Mouse (Mus musculus): ENCODE measurements around the gene Gm3285. TPM values are rescaled to one million over a fixed set of nuclear protein-coding genes. Genes with fewer than 3 reads are reported as not detected.

Gm3285 gene
- polyA plus RNA-seq, 1 experiment from 2014 or later, result not detected

- Histone ChIP-seq H3K27ac (0 out of 2 replicates have a peak within 1 kb of the TSS, but pooled peaks have one; percentile 13), H3K36me3 (replicated peaks) (no peaks in the 10 kb centered on the region), H3K9ac (peak within 1 kb of the TSS; percentile 65), H3K4me1 (peaks cover 15% of the 10 kb centered on the region), H3K4me3 (replicated peaks) (peak within 1 kb of the TSS; percentile 61), H3K27me3 (peaks cover 16% of the 10 kb centered on the region; the same call in 1 of the 2 replicates), H3K4me2 (peak within 1 kb of the TSS; percentile 90), H3K9me3 (0 out of 2 replicates have a peak, but pooled peaks cover 4% of the 10 kb centered on the region)
- 0% methylated on average over 44 of the region's 46 CpGs for WGBS
- ATAC-seq (ENCODE audit: low FRiP score), result peak; percentile 82
Measured at GRCm38 (mm10) chr10:77902211-77902893, 40.6 kb downstream of the Gm3285 start, which contains the start of gene Lrrc3. TSS of gene Lrrc3 (minus strand) at chr10:77902536.

- Histone ChIP-seq H3K4me1 (peaks cover 15% of the 10 kb centered on the region), H3K27ac (no peak overlapping the region), H3K36me3 (replicated peaks) (no peaks in the 10 kb centered on the region), H3K9me3 (0 out of 2 replicates have a peak, but pooled peaks cover 4% of the 10 kb centered on the region), H3K9ac (peak overlapping the region; percentile 65), H3K4me2 (peak overlapping the region; percentile 90), H3K27me3 (peaks cover 16% of the 10 kb centered on the region; the same call in 1 of the 2 replicates), H3K4me3 (replicated peaks) (peak overlapping the region; percentile 61)
- WGBS, result 8% methylated on average over 32 of the region's 35 CpGs
- peak; percentile 87 for ATAC-seq (ENCODE audit: low FRiP score)
Measured at GRCm38 (mm10) chr10:77902894-77903715, 41.3 kb downstream of the Gm3285 start.

Other genes starting within 250 kb of the Gm3285 start
- 87.0 and 92.7 TPM in 2 replicates for gene Ube2g2, start 239.7 kb upstream of the Gm3285 start, polyA plus RNA-seq (2016; fragmentation: Nextera tagmentation; extraction: Ambion mirVana)
- 0.46 and 0.92 TPM in 2 replicates for gene Tspear, start 175.4 kb upstream of the Gm3285 start, polyA plus RNA-seq (2016; fragmentation: Nextera tagmentation; extraction: Ambion mirVana)
- gene Gm19402, start 171.2 kb upstream of the Gm3285 start, polyA plus RNA-seq (2016; fragmentation: Nextera tagmentation; extraction: Ambion mirVana), result not detected in 2 replicates
- gene Gm9508, start 164.7 kb upstream of the Gm3285 start, polyA plus RNA-seq (2016; fragmentation: Nextera tagmentation; extraction: Ambion mirVana), result not detected in 2 replicates
- not detected in 2 replicates for gene Gm10272, start 155.3 kb upstream of the Gm3285 start, polyA plus RNA-seq (2016; fragmentation: Nextera tagmentation; extraction: Ambion mirVana)
- not detected in 2 replicates for gene Gm10024, start 150.5 kb upstream of the Gm3285 start, polyA plus RNA-seq (2016; fragmentation: Nextera tagmentation; extraction: Ambion mirVana)
- gene Gm10142, start 146.2 kb upstream of the Gm3285 start, polyA plus RNA-seq (2016; fragmentation: Nextera tagmentation; extraction: Ambion mirVana), result not detected in 2 replicates
- not detected in 2 replicates for gene Krtap12-1, start 141.4 kb upstream of the Gm3285 start, polyA plus RNA-seq (2016; fragmentation: Nextera tagmentation; extraction: Ambion mirVana)
- gene Gm10100, start 135.5 kb upstream of the Gm3285 start, polyA plus RNA-seq (2016; fragmentation: Nextera tagmentation; extraction: Ambion mirVana), result not detected in 2 replicates
- gene Gm18596, start 119.3 kb upstream of the Gm3285 start, polyA plus RNA-seq (2016; fragmentation: Nextera tagmentation; extraction: Ambion mirVana), result not detected in 2 replicates
- gene Gm9736, start 110.6 kb upstream of the Gm3285 start, polyA plus RNA-seq (2016; fragmentation: Nextera tagmentation; extraction: Ambion mirVana), result not detected in 2 replicates
- not detected in 2 replicates for gene Gm3233, start 102.3 kb upstream of the Gm3285 start, polyA plus RNA-seq (2016; fragmentation: Nextera tagmentation; extraction: Ambion mirVana)
- gene Gm3238, start 90.7 kb upstream of the Gm3285 start, polyA plus RNA-seq (2016; fragmentation: Nextera tagmentation; extraction: Ambion mirVana), result not detected in 2 replicates
- gene Gm7138, start 85.0 kb upstream of the Gm3285 start, polyA plus RNA-seq (2016; fragmentation: Nextera tagmentation; extraction: Ambion mirVana), result not detected in 2 replicates
- gene Gm3250, start 79.4 kb upstream of the Gm3285 start, polyA plus RNA-seq (2016; fragmentation: Nextera tagmentation; extraction: Ambion mirVana), result not detected in 2 replicates
- not detected in 2 replicates for gene Gm7137, start 73.8 kb upstream of the Gm3285 start, polyA plus RNA-seq (2016; fragmentation: Nextera tagmentation; extraction: Ambion mirVana)
- gene Gm9639, start 66.9 kb upstream of the Gm3285 start, polyA plus RNA-seq (2016; fragmentation: Nextera tagmentation; extraction: Ambion mirVana), result not detected in 2 replicates
- gene Gm19668, start 62.8 kb upstream of the Gm3285 start, polyA plus RNA-seq (2016; fragmentation: Nextera tagmentation; extraction: Ambion mirVana), result not detected in 2 replicates
- not detected in 2 replicates for gene Gm9507, start 50.1 kb upstream of the Gm3285 start, polyA plus RNA-seq (2016; fragmentation: Nextera tagmentation; extraction: Ambion mirVana)
- not detected in 2 replicates for gene Gm2696, start 47.3 kb upstream of the Gm3285 start, polyA plus RNA-seq (2016; fragmentation: Nextera tagmentation; extraction: Ambion mirVana)
- gene Krtap10-4, start 34.9 kb upstream of the Gm3285 start, polyA plus RNA-seq (2016; fragmentation: Nextera tagmentation; extraction: Ambion mirVana), result not detected in 2 replicates
- gene Krtap10-10, start 26.0 kb upstream of the Gm3285 start, polyA plus RNA-seq (2016; fragmentation: Nextera tagmentation; extraction: Ambion mirVana), result not detected in 2 replicates
- not detected in 2 replicates for gene Gm36176, start 15.2 kb upstream of the Gm3285 start, polyA plus RNA-seq (2016; fragmentation: Nextera tagmentation; extraction: Ambion mirVana)
- not detected in 2 replicates for gene Gm10318, start 9.1 kb upstream of the Gm3285 start, polyA plus RNA-seq (2016; fragmentation: Nextera tagmentation; extraction: Ambion mirVana)
- gene Lrrc3, start 40.6 kb downstream of the Gm3285 start, polyA plus RNA-seq (2016; fragmentation: Nextera tagmentation; extraction: Ambion mirVana), result 4.4 and 4.7 TPM in 2 replicates
- gene Trpm2, start 108.6 kb downstream of the Gm3285 start, polyA plus RNA-seq (2016; fragmentation: Nextera tagmentation; extraction: Ambion mirVana), result 0.62 and 1.1 TPM in 2 replicates
- gene 1810043G02Rik, start 116.5 kb downstream of the Gm3285 start, polyA plus RNA-seq (2016; fragmentation: Nextera tagmentation; extraction: Ambion mirVana), result 28.1 and 32.2 TPM in 2 replicates
- gene Pfkl, start 148.1 kb downstream of the Gm3285 start, polyA plus RNA-seq (2016; fragmentation: Nextera tagmentation; extraction: Ambion mirVana), result 134 and 135 TPM in 2 replicates
- not detected in 2 replicates for gene Dnmt3l, start 180.0 kb downstream of the Gm3285 start, polyA plus RNA-seq (2016; fragmentation: Nextera tagmentation; extraction: Ambion mirVana)
- 0.11 and 0.19 TPM in 2 replicates for gene Aire, start 181.6 kb downstream of the Gm3285 start, polyA plus RNA-seq (2016; fragmentation: Nextera tagmentation; extraction: Ambion mirVana)
- gene Icosl, start 207.3 kb downstream of the Gm3285 start, polyA plus RNA-seq (2016; fragmentation: Nextera tagmentation; extraction: Ambion mirVana), result 1.3 and 1.4 TPM in 2 replicates

All from forebrain, embryonic 12.5 days (tissue).